Mouse (Mus musculus) frontal cortex, postnatal 14 days (tissue): ENCODE measurements around the gene Gm49384.
"Not testable (repeated sequence)": the region's sequence is repeated elsewhere in the genome, so short reads cannot be mapped to it uniquely, and the experiment has no call there.

Source experiments
- DNase-seq, 2 experiments: peaks; one replicate each; pipeline ENCODE4 v3.0.0; 2022; ENCODE audit warnings: low spot score in 2 of 2

The Gm49384 gene

DNA sequence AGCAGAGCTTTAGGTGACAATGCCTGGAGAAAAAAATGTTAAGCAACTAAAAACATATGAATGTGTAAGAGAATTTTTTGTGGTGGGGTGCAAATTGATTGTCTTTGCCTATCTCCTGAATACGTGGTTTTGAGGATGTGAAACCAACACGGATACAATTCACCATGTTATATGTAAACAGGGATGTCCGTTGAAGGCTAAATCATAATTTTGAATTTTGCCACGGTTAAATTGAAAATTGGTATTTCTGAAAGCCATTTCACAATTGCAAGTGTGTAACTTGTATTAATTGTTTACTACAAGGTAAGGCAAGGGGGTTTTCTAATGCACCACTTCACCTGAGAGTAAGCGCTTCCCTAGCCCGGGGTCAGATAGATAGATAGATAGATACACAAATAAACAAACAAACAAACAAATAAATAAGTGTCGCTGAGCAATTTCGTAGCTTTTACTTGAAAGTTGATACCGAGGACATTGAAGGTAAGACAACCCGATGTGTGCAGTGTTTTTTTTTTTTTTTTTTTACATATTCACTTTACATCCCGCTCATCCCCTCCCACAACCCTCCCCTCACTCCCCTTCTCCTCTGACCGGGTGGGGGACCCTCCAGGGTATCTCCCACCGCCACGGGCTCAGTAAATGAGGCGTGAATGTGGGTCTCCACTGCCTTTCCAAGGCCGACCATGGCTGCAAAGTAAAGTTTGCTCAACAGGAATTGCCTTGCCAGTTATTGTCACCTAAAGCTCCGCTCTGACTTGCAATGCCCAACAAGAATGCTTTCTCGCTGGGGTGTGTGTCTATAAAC lies 36.2 kb downstream of the Gm49384 start:
- DNase-seq, result no peak

DNA sequence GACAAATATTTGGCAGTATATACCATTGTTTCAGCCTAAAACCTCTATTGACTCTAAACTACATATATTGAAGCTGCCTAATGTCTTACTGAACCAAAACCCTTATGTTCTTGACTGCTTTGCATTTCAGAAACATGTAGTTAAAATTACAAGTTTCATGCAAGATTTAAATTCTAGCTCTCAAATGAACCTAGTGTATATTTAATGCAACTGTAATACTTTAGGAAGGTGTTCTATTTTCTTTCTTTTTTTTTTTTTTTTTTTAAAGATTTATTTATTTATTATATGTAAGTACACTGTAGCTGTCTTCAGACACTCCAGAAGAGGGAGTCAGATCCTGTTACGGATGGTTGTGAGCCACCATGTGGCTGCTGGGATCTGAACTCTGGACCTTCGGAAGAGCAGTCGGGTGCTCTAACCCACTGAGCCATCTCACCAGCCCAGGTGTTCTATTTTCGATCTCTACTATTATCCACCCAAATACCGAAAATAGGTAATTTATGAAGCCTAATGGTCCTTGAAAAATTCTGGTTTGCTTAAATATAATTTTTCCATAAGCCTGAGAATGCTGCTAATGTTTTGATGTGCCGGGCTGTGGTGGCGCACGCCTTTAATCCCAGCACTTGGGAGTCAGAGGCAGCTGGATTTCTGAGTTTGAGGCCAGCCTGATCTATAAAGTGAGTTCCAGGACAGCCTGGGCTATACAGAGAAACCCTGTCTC lies 37.0 kb downstream of the Gm49384 start:
- not testable (repeated sequence) for DNase-seq

DNA sequence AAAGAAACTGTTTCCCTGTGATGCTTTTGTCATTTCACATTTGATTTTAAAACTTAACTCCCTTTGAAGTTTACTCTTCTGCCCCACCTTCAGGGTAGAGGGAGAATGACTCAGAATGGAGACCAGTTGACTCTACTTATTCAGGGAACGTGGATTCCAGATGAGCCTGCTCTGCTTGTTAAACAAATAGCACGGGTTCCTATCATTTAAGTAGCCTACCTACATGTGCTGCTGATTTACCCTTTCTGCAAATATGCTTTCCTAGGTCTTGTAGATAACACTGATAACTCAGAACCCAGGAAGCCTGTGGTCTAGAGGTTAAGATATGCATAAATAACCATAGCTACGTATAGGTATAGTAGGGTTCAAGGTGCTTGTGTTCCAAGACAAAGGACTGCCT lies 39.2 kb downstream of the Gm49384 start:
- no peak for DNase-seq

DNA sequence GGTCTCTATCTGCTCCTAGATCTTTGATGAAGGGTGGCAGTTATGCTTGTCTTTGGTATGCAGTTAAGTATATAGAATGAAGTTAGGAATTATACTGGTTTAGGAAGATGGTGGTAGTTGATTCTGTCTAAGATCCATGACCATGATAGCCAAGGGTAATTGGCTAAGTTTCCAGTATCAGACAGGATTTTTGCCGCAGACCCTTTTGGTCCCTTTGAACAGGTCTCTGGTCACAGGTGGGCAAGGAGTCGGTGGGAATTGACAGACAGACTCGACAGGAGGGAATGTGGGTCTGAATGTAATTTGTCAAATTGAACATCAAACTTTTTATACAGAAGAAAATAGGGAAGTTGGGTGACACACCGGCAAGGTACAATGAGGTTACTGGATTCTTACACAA lies 40.5 kb downstream of the Gm49384 start:
- not testable (repeated sequence) for DNase-seq

DNA sequence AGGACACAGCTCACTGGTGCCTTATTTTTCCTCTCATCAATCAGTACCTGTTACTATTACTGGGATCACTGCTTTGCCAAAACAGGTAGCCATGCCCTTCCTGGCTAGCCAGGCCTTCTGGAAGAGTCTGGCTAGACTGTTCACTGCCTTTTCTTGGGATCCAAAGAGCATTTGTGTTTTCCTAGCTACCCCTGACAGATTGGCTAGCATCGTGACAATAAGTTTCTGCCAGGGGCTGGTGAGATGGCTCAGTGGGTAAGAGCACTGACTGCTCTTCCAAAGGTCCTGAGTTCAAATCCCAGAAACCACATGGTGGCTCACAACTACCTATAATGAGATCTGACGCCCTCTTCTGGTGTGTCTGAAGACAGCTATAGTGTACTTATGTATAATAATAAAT lies 43.4 kb downstream of the Gm49384 start:
- DNase-seq, result not testable (repeated sequence)

- DNase-seq, result no peak
These were observed 44.5 kb downstream of the Gm49384 start for GRCm38 (mm10) chr12:69159578-69159940.

GRCm38 (mm10) chr12:69158765-69159577 lies 45.1 kb downstream of the Gm49384 start, which contains the start of gene Rps29:
Rps29 (minus strand) TSS chr12:69159186.
- DNase-seq, result peak; percentile 98

- no peak for DNase-seq
These were observed 45.7 kb downstream of the Gm49384 start for GRCm38 (mm10) chr12:69158366-69158764.

- no peak for DNase-seq
These were observed 47.0 kb downstream of the Gm49384 start for GRCm38 (mm10) chr12:69157107-69157506.

DNA sequence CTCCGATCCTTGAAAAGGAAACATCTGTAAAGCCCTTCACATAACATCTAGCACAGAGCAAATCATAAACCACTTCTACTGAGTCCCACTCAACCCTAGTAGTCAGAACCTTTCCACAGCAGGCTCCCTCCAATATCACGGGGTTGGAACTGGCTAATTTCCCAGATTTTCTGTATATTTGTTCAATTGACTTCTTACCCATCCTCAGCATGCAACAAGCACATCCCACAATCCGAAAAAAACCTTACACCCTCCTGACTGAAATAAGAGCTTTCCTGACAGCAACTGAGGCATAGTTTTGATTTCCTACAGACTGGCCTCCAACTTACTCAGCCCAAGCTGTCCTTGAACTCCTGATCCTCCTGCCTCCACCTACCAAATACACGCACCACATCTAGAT lies 47.6 kb downstream of the Gm49384 start:
- DNase-seq, result no peak

GRCm38 (mm10) chr12:69155923-69156322 lies 48.1 kb downstream of the Gm49384 start:
- no peak for DNase-seq

- DNase-seq, result no peak
These were observed 54.0 kb downstream of the Gm49384 start for GRCm38 (mm10) chr12:69150049-69150448.

DNA sequence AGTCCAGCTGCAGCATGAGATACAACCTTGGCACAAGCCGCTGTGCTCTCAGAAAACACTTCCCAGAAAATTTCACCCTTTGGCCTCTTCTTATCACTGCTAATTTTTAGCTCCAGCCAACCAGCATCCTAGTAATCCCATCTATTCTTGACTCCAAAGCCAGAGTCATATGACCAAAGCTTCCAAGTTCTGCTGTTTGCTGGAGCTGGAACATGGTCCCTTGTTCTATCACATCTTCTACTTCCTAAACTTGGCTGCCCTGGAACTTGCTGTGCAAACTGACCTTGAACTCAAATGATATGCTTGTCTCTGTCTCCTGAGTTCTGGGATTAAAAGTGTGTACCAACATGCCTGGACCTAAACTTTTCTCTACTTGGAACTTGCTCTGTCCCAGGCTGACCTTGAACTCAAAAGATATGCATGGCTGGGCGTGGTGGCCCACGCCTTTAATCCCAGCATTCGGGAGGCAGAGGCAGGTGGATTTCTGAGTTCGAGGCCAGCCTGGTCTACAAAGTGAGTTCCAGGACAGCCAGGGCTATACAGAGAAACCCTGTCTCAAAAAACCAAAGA lies 56.8 kb downstream of the Gm49384 start:
- DNase-seq, result no peak

GRCm38 (mm10) chr12:69143460-69143859 lies 60.6 kb downstream of the Gm49384 start:
- DNase-seq, result no peak

GRCm38 (mm10) chr12:69139841-69140240 lies 64.2 kb downstream of the Gm49384 start:
- DNase-seq, result no peak
